Mouse (Mus musculus) hindbrain, embryonic 12.5 days (tissue): ENCODE measurements around the gene Slc35c1. TPM values are rescaled to one million over a fixed set of nuclear protein-coding genes. Genes with fewer than 3 reads are reported as not detected.

Experiments
- ATAC-seq: fragments of 200-750 bp; cut with Nextera tagmentation; 2 replicates; pipeline ENCODE4 v1.8.0; 2017; ENCODE audit warnings: moderate TSS enrichment; ENCODE audit not compliant: low FRiP score
- H3K27ac ChIP-seq: fragments of 300-500 bp; sonication (generic); 2 replicates; pipeline ENCODE4 v1.5.1; 2016; ENCODE audit warnings: mild to moderate bottlenecking
- H3K27me3 ChIP-seq: fragments of 300-500 bp; sonication (generic); 2 replicates; pipeline ENCODE4 v1.6.1; 2016; ENCODE audit warnings: mild to moderate bottlenecking
- H3K36me3 ChIP-seq: fragments of 300-500 bp; sonication (generic); 2 replicates; pipeline ENCODE4 v1.6.1; 2016; ENCODE audit warnings: mild to moderate bottlenecking
- H3K4me1 ChIP-seq: fragments of 300-500 bp; sonication (generic); 2 replicates; pipeline ENCODE4 v1.6.1; 2016
- H3K4me2 ChIP-seq: fragments of 300-500 bp; sonication (generic); replicated peaks from 2 replicates; pipeline ENCODE4 v1.6.1; 2016; ENCODE audit warnings: mild to moderate bottlenecking
- H3K4me3 ChIP-seq: fragments of 300-500 bp; sonication (generic); 2 replicates; pipeline ENCODE4 v1.5.1; 2016; ENCODE audit warnings: mild to moderate bottlenecking
- H3K9ac ChIP-seq: fragments of 300-500 bp; sonication (generic); 2 replicates; pipeline ENCODE4 v1.6.1; 2016; ENCODE audit warnings: mild to moderate bottlenecking, moderate library complexity
- H3K9me3 ChIP-seq: fragments of 300-500 bp; sonication (generic); replicated peaks from 2 replicates; pipeline ENCODE4 v1.6.1; 2016; ENCODE audit warnings: mild to moderate bottlenecking
- WGBS: fragments of 180-500 bp; shearing (Covaris S2); methylation state at CpG from one replicate; pipeline ENCODE4 v1.1.7; 2016; 5-methylcytosine and 5-hydroxymethylcytosine counted together
- polyA plus RNA-seq: library from polyadenylated mRNA; unstranded; fragments of >200 nt; fragmentation: Nextera tagmentation; extraction: Ambion mirVana; gene quantifications from 2 replicates; pipeline ENCODE4 v1.2.1, GENCODE M21; 2016

The Slc35c1 gene
- polyA plus RNA-seq, 1 experiment from 2014 or later = 11.9 TPM

DNA sequence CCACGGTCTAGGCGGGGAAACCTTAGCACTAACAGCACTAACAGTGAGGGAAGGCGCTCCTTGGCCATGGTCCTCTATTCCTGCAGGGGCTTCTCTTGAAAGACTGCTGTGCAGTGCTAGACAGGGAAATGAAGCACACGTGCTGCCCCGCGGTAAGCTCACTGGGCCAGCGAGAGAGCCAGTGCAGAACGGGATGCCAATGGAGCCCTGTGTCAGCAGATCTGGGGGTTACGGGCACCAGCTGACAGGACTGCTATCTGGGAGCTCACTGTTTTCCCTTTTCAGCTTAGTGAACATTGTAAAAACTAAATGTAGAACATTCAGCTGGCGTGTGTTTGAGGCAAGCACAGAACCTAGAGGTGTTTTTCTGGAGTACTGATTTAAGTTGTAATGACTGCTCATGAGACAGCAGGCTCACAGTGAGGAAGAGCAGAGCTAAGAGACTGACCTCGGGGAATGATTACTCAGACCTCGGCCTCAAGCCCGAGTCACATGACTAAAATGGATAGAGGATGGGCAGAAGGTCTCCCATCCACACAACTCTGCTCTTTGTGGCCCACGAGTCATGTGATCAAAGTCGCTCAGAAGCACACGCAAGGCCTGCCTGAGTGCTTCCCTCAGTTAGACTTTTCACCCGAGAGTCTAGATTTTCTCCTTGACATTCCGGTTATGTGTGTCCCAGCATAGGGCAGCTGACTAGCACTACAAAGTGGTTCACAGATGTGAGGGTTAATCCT lies 51.9 kb downstream of the Slc35c1 start:
- Histone ChIP-seq H3K36me3 (peaks cover 93% of the 10 kb centered on the region), H3K27ac (no peak overlapping the region), H3K4me1 (peaks cover 14% of the 10 kb centered on the region), H3K4me2 (no peak overlapping the region), H3K9ac (no peak overlapping the region), H3K27me3 (no peaks in the 10 kb centered on the region), H3K4me3 (no peak overlapping the region), H3K9me3 (no peaks in the 10 kb centered on the region)
- ATAC-seq = no peak
- 91% methylated on average over 18 of the region's 18 CpGs for WGBS

DNA sequence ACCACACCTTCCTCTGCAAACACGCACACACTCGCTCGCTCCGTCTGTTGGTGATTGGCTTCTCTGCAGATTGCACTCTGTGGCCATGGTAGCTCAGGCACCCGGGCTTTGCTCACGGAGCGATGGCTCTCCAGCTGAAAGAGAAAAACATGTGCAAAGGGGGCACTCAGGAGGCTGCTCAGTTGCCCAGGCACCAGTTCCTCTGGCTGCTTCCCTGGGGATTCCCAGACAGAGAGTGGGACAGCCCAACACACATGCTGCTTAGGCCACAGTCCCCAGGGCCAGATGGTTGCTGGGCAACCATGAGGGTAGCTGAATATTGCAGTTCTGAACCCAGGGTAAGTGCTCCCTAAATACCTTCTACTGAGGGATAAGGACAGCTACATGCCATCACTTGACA lies 54.7 kb downstream of the Slc35c1 start:
- no peak overlapping the region for H3K4me3 ChIP-seq
- peak; percentile 57; the same call in 1 of the 2 replicates for ATAC-seq
- 67% methylated on average over 7 of the region's 7 CpGs for WGBS

DNA sequence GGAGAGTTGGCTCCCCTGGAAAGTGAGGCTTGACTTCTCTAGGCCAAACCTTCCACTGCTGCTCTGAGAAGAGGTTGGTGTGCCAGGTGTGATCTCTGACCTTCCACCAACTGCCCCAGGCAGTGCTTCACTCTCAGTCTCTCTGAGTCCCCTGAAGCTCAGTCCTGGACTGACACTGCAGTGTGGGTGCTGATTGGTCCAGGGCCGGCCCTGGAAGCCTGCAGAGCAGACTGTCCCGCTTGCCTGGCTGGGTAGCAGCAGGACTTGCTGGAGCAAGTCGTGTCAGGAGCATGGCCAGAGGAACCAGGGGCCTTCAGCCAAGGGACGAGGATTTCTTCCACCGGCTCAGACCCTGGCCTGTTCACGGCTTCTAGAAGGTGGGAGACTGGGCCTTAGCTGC lies 55.6 kb downstream of the Slc35c1 start:
- Histone ChIP-seq H3K4me2 (no peak overlapping the region), H3K36me3 (peaks cover 59% of the 10 kb centered on the region), H3K9ac (no peak overlapping the region), H3K4me1 (peaks cover 36% of the 10 kb centered on the region), H3K9me3 (no peaks in the 10 kb centered on the region), H3K27me3 (no peaks in the 10 kb centered on the region), H3K27ac (peak overlapping the region; percentile 64; the same call in 1 of the 2 replicates), H3K4me3 (no peak overlapping the region)
- WGBS = 86% methylated on average over 6 of the region's 6 CpGs
- ATAC-seq = no peak

More for the DNA sequence above, 54.7 kb downstream of the Slc35c1 start:
- Histone ChIP-seq H3K9me3 (no peaks in the 10 kb centered on the region), H3K27ac (peak overlapping the region; percentile 64), H3K4me2 (no peak overlapping the region), H3K27me3 (no peaks in the 10 kb centered on the region), H3K36me3 (peaks cover 69% of the 10 kb centered on the region), H3K4me1 (peaks cover 27% of the 10 kb centered on the region), H3K9ac (0 out of 2 replicates have a peak overlapping the region, but pooled peaks have one; percentile 18)

DNA sequence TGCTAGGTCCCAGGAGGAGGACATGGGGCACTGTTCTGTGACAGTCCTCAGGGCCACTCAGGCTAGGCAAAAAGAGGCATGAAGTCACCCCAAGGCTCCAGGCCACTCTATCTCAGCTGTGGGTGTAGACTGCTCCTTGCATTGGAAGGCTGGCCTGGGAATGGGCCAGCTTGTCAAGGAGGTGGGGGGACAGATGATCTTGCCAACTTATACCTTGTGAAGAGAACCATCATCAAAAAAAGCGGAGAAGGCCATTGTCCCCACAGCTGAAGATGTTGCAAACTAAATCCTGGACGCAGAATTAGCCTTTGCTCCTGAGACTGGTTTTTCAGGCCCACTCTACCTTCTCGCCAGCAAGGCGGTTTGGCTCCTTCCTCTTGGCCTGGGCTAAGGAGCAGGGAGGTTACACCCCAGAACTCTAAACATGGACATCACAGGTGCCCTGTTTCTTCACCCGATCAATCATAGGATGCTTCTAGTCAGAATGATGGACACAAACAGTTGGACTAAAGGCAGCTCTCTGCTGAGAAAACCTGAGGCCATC lies 56.5 kb downstream of the Slc35c1 start:
- Histone ChIP-seq H3K27me3 (no peaks in the 10 kb centered on the region), H3K9ac (no peak overlapping the region), H3K4me3 (no peak overlapping the region), H3K9me3 (no peaks in the 10 kb centered on the region), H3K36me3 (peaks cover 51% of the 10 kb centered on the region), H3K4me1 (peaks cover 45% of the 10 kb centered on the region), H3K4me2 (no peak overlapping the region), H3K27ac (no peak overlapping the region)
- no peak for ATAC-seq
- WGBS = 93% methylated on average over 5 of the region's 5 CpGs

Other genes starting within 250 kb of the Slc35c1 start
- gene Pex16, start 85.9 kb downstream of the Slc35c1 start, polyA plus RNA-seq = 23.1 and 25.0 TPM in 2 replicates
- 5.4 and 7.0 TPM in 2 replicates for gene Large2, start 85.7 kb downstream of the Slc35c1 start, polyA plus RNA-seq
- gene 1700029I15Rik, start 78.0 kb downstream of the Slc35c1 start, polyA plus RNA-seq = 7.6 and 8.1 TPM in 2 replicates
- gene Mapk8ip1, start 59.3 kb downstream of the Slc35c1 start, polyA plus RNA-seq = 112 and 115 TPM in 2 replicates
- 38.1 and 39.9 TPM in 2 replicates for gene Cry2, start 26.5 kb downstream of the Slc35c1 start, polyA plus RNA-seq
- gene Chst1, start 139.2 kb upstream of the Slc35c1 start, polyA plus RNA-seq = 11.1 and 12.2 TPM in 2 replicates